ENCODE assay signal across 10 mouse cellular contexts in genomic region chr17:34219096-34219495, GRCm38 (mm10). TPM values are rescaled to one million over a fixed set of nuclear protein-coding genes. Genes with fewer than 3 reads are reported as not detected.
DNase-seq lines count a peak whose midpoint lies in the region; ATAC-seq lines count a peak whose summit lies in the region.
"Had no signal": no experiment of that assay in that cellular context is flagged by ENCODE, and none has a peak within 500 bp of the region (broad histone marks: within the 10 kb centered on the region; RNA-seq: fewer than 3 reads in every experiment).

No protein-coding gene starts in this region.

- DNase-seq in B cell, adult 2 months = peak; percentile 82 to 83
- peak; percentile 44 for DNase-seq in adrenal gland, adult 2 months
- peak; percentile 90 for DNase-seq in induced T-regulatory cell, adult 2 months (ENCODE audit: low read depth)
- DNase-seq in layer of hippocampus, adult 9-11 months = peak; percentile 3
- peak; percentile 55 to 72 for DNase-seq in lung, postnatal 4 days
- peak; percentile 65 for DNase-seq in right cerebral cortex, postnatal 4 days
- peak; percentile 89 for DNase-seq in thymus, postnatal 14 days

- ATAC-seq in erythroid progenitor cell, adult 5-6 weeks (replicated peaks; ENCODE audit: low FRiP score, poor library complexity, severe bottlenecking) = peak; percentile 68; the same call in 1 of the 2 replicates

RNA-seq across cellular contexts. Expression of gene Tap2, which starts 15.8 kb away (rescaled TPM):
- total RNA-seq in adrenal gland, adult 2 months (2021) = 10 to 100 TPM; 43.6 to 55.6 TPM
- polyA plus RNA-seq in adrenal gland, adult 2 months (2012; rRNA removed) = 61.0 and 64.1 TPM in 2 replicates
- total RNA-seq in erythroid progenitor cell, adult 5-6 weeks (2015; ENCODE audit: low replicate concordance) = 4.7 and 6.7 TPM in 2 replicates
- total RNA-seq in erythroid progenitor cell, adult 5-6 weeks (2017; ENCODE audit: low replicate concordance) = 7.7 and 16.6 TPM in 2 replicates

RNA-seq across cellular contexts. Expression of gene H2-Ob, which starts 19.6 kb away (rescaled TPM):
- 1 to 10 TPM in 1 of 2 experiments, under 1 TPM in 1; 0.49 to 1.3 TPM for total RNA-seq in adrenal gland, adult 2 months (2021)
- 0.91 TPM in 2 replicates for polyA plus RNA-seq in adrenal gland, adult 2 months (2012; rRNA removed)
- 10.1 and 21.4 TPM in 2 replicates for total RNA-seq in erythroid progenitor cell, adult 5-6 weeks (2015; ENCODE audit: low replicate concordance)
- total RNA-seq in erythroid progenitor cell, adult 5-6 weeks (2017; ENCODE audit: low replicate concordance) = 8.0 and 14.1 TPM in 2 replicates
- polyA plus RNA-seq: erythroblast, embryonic 14.5 days; kidney, embryonic 14.5 days had no signal

RNA-seq across cellular contexts. Expression of gene Psmb8, which starts 21.6 kb away (rescaled TPM):
- total RNA-seq in adrenal gland, adult 2 months (2021) = 10 to 100 TPM; 21.8 to 41.4 TPM
- polyA plus RNA-seq in adrenal gland, adult 2 months (2012; rRNA removed) = 49.6 and 68.0 TPM in 2 replicates
- 38.1 and 68.1 TPM in 2 replicates for total RNA-seq in erythroid progenitor cell, adult 5-6 weeks (2015; ENCODE audit: low replicate concordance)
- total RNA-seq in erythroid progenitor cell, adult 5-6 weeks (2017; ENCODE audit: low replicate concordance) = 29.3 and 38.3 TPM in 2 replicates

RNA-seq across cellular contexts. Expression of gene Psmb9, which starts 31.5 kb away (rescaled TPM):
- 10 to 100 TPM; 12.1 to 20.6 TPM for total RNA-seq in adrenal gland, adult 2 months (2021)
- polyA plus RNA-seq in adrenal gland, adult 2 months (2012; rRNA removed) = 45.1 and 54.8 TPM in 2 replicates
- 23.5 and 39.3 TPM in 2 replicates for total RNA-seq in erythroid progenitor cell, adult 5-6 weeks (2015; ENCODE audit: low replicate concordance)
- 21.3 and 36.5 TPM in 2 replicates for total RNA-seq in erythroid progenitor cell, adult 5-6 weeks (2017; ENCODE audit: low replicate concordance)

RNA-seq across cellular contexts. Expression of gene Tap1, which starts 31.7 kb away (rescaled TPM):
- 10 to 100 TPM; 15.4 to 19.1 TPM for total RNA-seq in adrenal gland, adult 2 months (2021)
- 44.5 and 44.9 TPM in 2 replicates for polyA plus RNA-seq in adrenal gland, adult 2 months (2012; rRNA removed)
- 12.6 and 21.0 TPM in 2 replicates for total RNA-seq in erythroid progenitor cell, adult 5-6 weeks (2015; ENCODE audit: low replicate concordance)
- total RNA-seq in erythroid progenitor cell, adult 5-6 weeks (2017; ENCODE audit: low replicate concordance) = 21.6 and 35.4 TPM in 2 replicates

Comparison
In these comparisons a context has a peak if more than half of its experiments do, and no peak if none do; other contexts are left out.
1. Peak in every context shown above with its lines: DNase-seq and ATAC-seq.
2. DNase-seq: peak in every context shown above with its lines; median percentile 90 in induced T-regulatory cell, adult 2 months; 89 in thymus, postnatal 14 days; 82 in B cell, adult 2 months; 65 in right cerebral cortex, postnatal 4 days; 64 in lung, postnatal 4 days; 44 in adrenal gland, adult 2 months; 3 in layer of hippocampus, adult 9-11 months.